Mouse (Mus musculus): ENCODE data around the gene Lnpk. TPM values are rescaled to one million over a fixed set of nuclear protein-coding genes. Genes with fewer than 3 reads are reported as not detected.

The Lnpk gene
- polyA plus RNA-seq, 1 experiment from 2014 or later = 20.1 TPM

- no peaks in the 10 kb centered on the region for H3K4me1 ChIP-seq (ENCODE audit: control insufficient read depth in 2 of 2, insufficient read depth in 2 of 2, low read length in 2 of 2)
- no peaks in the 10 kb centered on the region for H3K9me3 ChIP-seq (ENCODE audit: control insufficient read depth, low read length)
- H3K27me3 ChIP-seq (ENCODE audit: control insufficient read depth, insufficient read depth, low read length) = no peaks in the 10 kb centered on the region
- no peak overlapping the region for H3K9ac ChIP-seq (ENCODE audit: low read length)
- H3K27ac ChIP-seq (replicated peaks in 1 of 2; ENCODE audit: control insufficient read depth in 1 of 2, insufficient read depth in 1 of 2, low read depth in 2 of 2, low read length in 2 of 2) = no peak overlapping the region
- no peak overlapping the region for H3K4me2 ChIP-seq (ENCODE audit: low read length)
- WGBS = 85% methylated on average over 1 of the region's 1 CpGs
- no peak for ATAC-seq (ENCODE audit: insufficient number of reproducible peaks, insufficient read depth, low FRiP score, low read depth)
- no peak overlapping the region for H3K4me3 ChIP-seq (ENCODE audit: control insufficient read depth in 1 of 2, insufficient read depth in 1 of 2, low read depth in 1 of 2, low read length in 2 of 2)
- H3K36me3 ChIP-seq (ENCODE audit: control insufficient read depth, insufficient read depth, low read length) = no peaks in the 10 kb centered on the region
These were observed 89.0 kb downstream of the Lnpk start for GRCm38 (mm10) chr2:74490186-74490585.

DNA sequence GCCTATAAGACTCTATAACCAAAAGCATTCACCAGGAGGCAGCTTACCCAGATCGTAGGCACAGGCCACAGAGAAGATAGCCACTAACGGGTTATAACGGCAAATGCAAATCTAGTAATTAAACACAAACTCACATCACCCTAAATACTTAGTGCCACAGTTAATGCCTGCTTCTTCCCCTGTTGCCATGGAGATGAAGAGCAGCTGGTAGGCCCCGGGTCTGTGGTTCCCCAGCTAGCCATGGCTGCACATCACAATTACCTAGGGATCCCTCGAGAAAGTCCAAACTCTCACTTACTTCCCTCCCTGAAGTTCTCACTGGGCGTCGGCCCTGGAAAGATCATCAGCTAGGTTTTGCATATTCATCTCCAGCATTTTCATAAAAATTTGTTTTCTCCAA is 90.8 kb downstream of the Lnpk start:
- H3K4me3 ChIP-seq (ENCODE audit: control insufficient read depth in 1 of 2, insufficient read depth in 1 of 2, low read depth in 1 of 2, low read length in 2 of 2) = no peak overlapping the region
- no peak overlapping the region for H3K27ac ChIP-seq (replicated peaks in 1 of 2; ENCODE audit: control insufficient read depth in 1 of 2, insufficient read depth in 1 of 2, low read depth in 2 of 2, low read length in 2 of 2)
- WGBS = 77% methylated on average over 7 of the region's 7 CpGs
- H3K9ac ChIP-seq (ENCODE audit: low read length) = no peak overlapping the region
- no peaks in the 10 kb centered on the region for H3K27me3 ChIP-seq (ENCODE audit: control insufficient read depth, insufficient read depth, low read length)
- H3K36me3 ChIP-seq (ENCODE audit: control insufficient read depth, insufficient read depth, low read length) = no peaks in the 10 kb centered on the region
- no peaks in the 10 kb centered on the region for H3K4me1 ChIP-seq (ENCODE audit: control insufficient read depth in 2 of 2, insufficient read depth in 2 of 2, low read length in 2 of 2)
- no peak overlapping the region for H3K4me2 ChIP-seq (ENCODE audit: low read length)
- ATAC-seq (ENCODE audit: insufficient number of reproducible peaks, insufficient read depth, low FRiP score, low read depth) = no peak
- H3K9me3 ChIP-seq (ENCODE audit: control insufficient read depth, low read length) = no peaks in the 10 kb centered on the region

DNA sequence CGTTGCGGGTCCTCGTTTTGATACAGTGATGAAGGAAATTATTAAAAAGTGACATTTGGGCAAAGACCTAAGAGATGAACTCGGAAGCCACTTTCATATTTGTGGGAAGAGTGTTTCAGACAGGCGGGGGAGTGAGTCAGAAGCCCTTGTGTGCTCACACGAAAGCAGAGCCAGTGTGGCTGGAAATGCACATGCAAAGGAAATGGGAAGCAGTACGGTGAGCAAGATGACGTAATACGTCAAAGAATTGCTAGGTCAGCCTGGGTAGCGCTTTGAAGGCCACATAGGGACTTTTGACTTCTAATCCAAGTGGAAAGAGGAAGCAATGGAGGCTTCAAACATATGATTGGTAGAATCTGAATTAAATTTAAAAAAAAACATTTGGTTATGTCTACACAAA is 96.6 kb downstream of the Lnpk start:
- Histone ChIP-seq H3K9ac (ENCODE audit: low read length) (no peak overlapping the region), H3K36me3 (ENCODE audit: control insufficient read depth, insufficient read depth, low read length) (no peaks in the 10 kb centered on the region), H3K27me3 (ENCODE audit: control insufficient read depth, insufficient read depth, low read length) (no peaks in the 10 kb centered on the region), H3K4me1 (ENCODE audit: control insufficient read depth in 2 of 2, insufficient read depth in 2 of 2, low read length in 2 of 2) (no peaks in the 10 kb centered on the region), H3K9me3 (ENCODE audit: control insufficient read depth, low read length) (no peaks in the 10 kb centered on the region), H3K4me2 (ENCODE audit: low read length) (no peak overlapping the region), H3K27ac (replicated peaks in 1 of 2; ENCODE audit: control insufficient read depth in 1 of 2, insufficient read depth in 1 of 2, low read depth in 2 of 2, low read length in 2 of 2) (no peak overlapping the region), H3K4me3 (ENCODE audit: control insufficient read depth in 1 of 2, insufficient read depth in 1 of 2, low read depth in 1 of 2, low read length in 2 of 2) (no peak overlapping the region)
- WGBS = 88% methylated on average over 10 of the region's 10 CpGs
- no peak for ATAC-seq (ENCODE audit: insufficient number of reproducible peaks, insufficient read depth, low FRiP score, low read depth)

DNA sequence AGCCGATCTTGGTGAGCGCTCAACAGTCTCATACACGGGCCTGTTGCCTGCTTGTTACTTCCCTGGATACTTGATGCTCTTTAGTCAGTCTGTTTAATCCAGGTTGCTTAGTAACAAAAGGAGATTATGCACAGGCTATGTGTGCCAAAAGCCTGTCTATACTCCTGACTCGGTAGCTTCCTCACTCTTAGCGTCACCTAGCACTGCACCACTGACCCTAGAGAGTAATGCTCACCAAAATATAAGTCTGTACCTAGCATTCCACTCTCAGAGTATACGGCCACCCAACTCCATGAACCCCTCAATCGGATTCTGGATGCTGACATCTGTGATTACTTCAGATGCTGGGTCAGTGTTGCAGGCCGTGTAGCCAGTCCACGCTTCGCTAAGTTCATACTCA is 97.1 kb downstream of the Lnpk start:
- no peak overlapping the region for H3K4me2 ChIP-seq (ENCODE audit: low read length)
- H3K9ac ChIP-seq (ENCODE audit: low read length) = no peak overlapping the region
- H3K36me3 ChIP-seq (ENCODE audit: control insufficient read depth, insufficient read depth, low read length) = no peaks in the 10 kb centered on the region
- H3K9me3 ChIP-seq (ENCODE audit: control insufficient read depth, low read length) = no peaks in the 10 kb centered on the region
- no peak overlapping the region for H3K27ac ChIP-seq (replicated peaks in 1 of 2; ENCODE audit: control insufficient read depth in 1 of 2, insufficient read depth in 1 of 2, low read depth in 2 of 2, low read length in 2 of 2)
- H3K4me3 ChIP-seq (ENCODE audit: control insufficient read depth in 1 of 2, insufficient read depth in 1 of 2, low read depth in 1 of 2, low read length in 2 of 2) = no peak overlapping the region
- no peaks in the 10 kb centered on the region for H3K27me3 ChIP-seq (ENCODE audit: control insufficient read depth, insufficient read depth, low read length)
- ATAC-seq (ENCODE audit: insufficient number of reproducible peaks, insufficient read depth, low FRiP score, low read depth) = no peak
- WGBS = 77% methylated on average over 10 of the region's 10 CpGs
- no peaks in the 10 kb centered on the region for H3K4me1 ChIP-seq (ENCODE audit: control insufficient read depth in 2 of 2, insufficient read depth in 2 of 2, low read length in 2 of 2)

Other genes starting within 250 kb of the Lnpk start
- not detected in 2 replicates for gene Evx2, start 80.1 kb upstream of the Lnpk start, polyA plus RNA-seq (2014; fragmentation: Nextera tagmentation; extraction: Ambion mirVana)
- not detected in 2 replicates for gene Hoxd13, start 88.9 kb upstream of the Lnpk start, polyA plus RNA-seq (2014; fragmentation: Nextera tagmentation; extraction: Ambion mirVana)
- not detected in 2 replicates for gene Hoxd12, start 95.6 kb upstream of the Lnpk start, polyA plus RNA-seq (2014; fragmentation: Nextera tagmentation; extraction: Ambion mirVana)
- gene Hoxd11, start 100.1 kb upstream of the Lnpk start, polyA plus RNA-seq (2014; fragmentation: Nextera tagmentation; extraction: Ambion mirVana) = not detected in 2 replicates
- gene Hoxd10, start 112.5 kb upstream of the Lnpk start, polyA plus RNA-seq (2014; fragmentation: Nextera tagmentation; extraction: Ambion mirVana) = not detected in 2 replicates
- 0.22 TPM in 1 of 2 replicates, not detected in the other for gene Hoxd9, start 118.3 kb upstream of the Lnpk start, polyA plus RNA-seq (2014; fragmentation: Nextera tagmentation; extraction: Ambion mirVana)
- gene Hoxd8, start 125.2 kb upstream of the Lnpk start, polyA plus RNA-seq (2014; fragmentation: Nextera tagmentation; extraction: Ambion mirVana) = 0.36 and 0.61 TPM in 2 replicates
- gene Hoxd3, start 132.5 kb upstream of the Lnpk start, polyA plus RNA-seq (2014; fragmentation: Nextera tagmentation; extraction: Ambion mirVana) = 0.23 TPM in 1 of 2 replicates, not detected in the other
- 0.34 TPM in 1 of 2 replicates, not detected in the other for gene Hoxd4, start 132.5 kb upstream of the Lnpk start, polyA plus RNA-seq (2014; fragmentation: Nextera tagmentation; extraction: Ambion mirVana)
- gene Gm28230, start 147.3 kb upstream of the Lnpk start, polyA plus RNA-seq (2014; fragmentation: Nextera tagmentation; extraction: Ambion mirVana) = 0.05 TPM in 1 of 2 replicates, not detected in the other
- not detected in 2 replicates for gene Hoxd1, start 183.5 kb upstream of the Lnpk start, polyA plus RNA-seq (2014; fragmentation: Nextera tagmentation; extraction: Ambion mirVana)
- 187 and 191 TPM in 2 replicates for gene Mtx2, start 246.4 kb upstream of the Lnpk start, polyA plus RNA-seq (2014; fragmentation: Nextera tagmentation; extraction: Ambion mirVana)